Mouse (Mus musculus): Measurements from ENCODE around the gene Gm11084.
"Not testable (repeated sequence)": the region's sequence is repeated elsewhere in the genome, so short reads cannot be mapped to it uniquely, and the experiment has no call there.

The Gm11084 gene

GRCm38 (mm10) chr2:72994165-72994564 lies 7.6 kb upstream of the Gm11084 start:
- no peak for DNase-seq

DNA sequence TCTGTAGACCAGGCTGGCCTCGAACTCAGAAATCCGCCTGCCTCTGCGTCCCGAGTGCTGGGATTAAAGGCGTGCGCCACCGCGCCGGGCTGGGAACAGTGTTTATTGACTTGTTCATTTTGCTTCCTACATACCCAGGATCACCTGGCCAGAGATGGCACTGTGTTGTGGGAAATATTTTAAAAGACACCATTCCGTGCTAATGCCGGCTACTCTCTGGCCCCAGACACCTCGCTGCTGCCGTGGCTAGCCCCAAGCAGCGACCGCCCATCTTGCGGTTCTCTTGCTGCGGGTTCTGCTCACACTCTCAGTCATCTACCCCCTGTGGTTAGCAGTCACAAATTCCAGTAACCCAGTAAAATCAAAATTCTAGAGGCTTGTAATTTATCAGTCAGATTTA lies 6.0 kb upstream of the Gm11084 start:
- no peak for DNase-seq

GRCm38 (mm10) chr2:72988945-72989344 lies 2.4 kb upstream of the Gm11084 start:
- not testable (repeated sequence) for DNase-seq

DNA sequence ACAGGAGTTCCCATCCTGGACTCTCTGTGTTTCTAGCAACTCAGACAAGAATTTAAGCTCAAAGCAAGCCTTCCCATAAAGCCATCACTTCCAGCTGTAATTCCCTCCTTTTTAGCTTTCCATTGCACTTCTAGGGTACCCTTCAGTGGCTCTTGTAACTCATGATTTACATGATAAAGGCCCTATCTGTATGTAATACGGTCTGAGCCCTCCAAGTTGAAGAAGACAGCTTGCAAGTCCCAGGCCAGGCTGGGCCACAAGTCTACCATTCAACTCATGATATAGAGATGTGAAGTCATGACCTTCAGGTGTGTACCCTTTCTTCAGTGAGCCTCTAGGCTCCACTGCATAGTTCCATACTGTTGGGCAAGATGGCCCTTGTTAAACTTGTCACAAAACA lies 1.0 kb downstream of the Gm11084 start:
- DNase-seq, result no peak

GRCm38 (mm10) chr2:72984806-72985205 lies 1.7 kb downstream of the Gm11084 start:
- no peak for DNase-seq

DNA sequence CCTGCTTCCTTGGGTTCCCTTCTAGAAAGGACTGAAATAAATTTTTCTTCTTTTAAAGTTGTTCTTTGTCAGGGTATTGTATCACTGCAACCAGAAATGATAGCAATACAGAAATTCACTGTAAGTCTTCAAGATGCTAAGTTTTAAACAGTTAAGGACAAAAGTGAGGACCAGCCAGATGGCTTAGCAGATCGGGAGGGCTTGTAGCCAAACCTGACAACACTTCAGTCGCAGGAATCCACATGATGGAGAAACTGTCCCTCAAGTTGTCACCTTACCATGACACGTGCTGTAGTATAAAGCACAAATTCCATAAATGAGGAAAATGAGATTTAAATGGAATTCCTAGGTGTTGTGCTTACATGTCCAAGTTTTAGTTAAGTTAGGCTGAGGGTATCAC lies 3.3 kb downstream of the Gm11084 start:
- no peak for DNase-seq

DNA sequence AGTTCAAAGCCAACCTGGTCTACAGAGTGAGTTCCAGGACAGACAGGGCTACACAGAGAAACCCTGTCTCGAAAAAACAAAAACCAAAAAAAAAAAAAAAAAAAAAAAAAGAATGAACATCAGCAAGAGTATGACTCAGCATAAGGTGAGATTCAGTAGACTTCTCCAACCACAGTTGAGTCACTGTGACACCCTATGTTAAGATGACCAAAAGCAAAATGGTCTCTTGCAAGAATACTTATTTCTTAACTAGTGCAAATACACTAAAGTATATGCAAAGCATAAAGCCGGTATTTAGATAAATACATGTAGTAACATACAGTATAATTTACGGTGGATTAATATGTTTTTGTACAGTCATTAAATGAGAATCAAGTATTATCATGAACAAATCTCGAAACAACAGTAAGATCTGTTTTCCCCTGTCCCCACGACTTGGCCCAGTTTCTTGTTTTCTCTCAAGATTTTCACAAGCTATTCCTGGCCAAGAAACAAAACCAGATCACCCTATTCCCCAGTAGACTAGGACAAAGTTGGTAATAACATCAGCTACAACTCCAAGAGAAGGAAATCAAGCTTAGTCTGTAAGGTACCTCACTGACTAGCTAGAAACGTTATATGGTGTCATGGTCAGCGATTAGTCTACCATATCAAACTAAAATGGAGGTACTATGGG lies 4.3 kb downstream of the Gm11084 start:
- no peak for DNase-seq

DNA sequence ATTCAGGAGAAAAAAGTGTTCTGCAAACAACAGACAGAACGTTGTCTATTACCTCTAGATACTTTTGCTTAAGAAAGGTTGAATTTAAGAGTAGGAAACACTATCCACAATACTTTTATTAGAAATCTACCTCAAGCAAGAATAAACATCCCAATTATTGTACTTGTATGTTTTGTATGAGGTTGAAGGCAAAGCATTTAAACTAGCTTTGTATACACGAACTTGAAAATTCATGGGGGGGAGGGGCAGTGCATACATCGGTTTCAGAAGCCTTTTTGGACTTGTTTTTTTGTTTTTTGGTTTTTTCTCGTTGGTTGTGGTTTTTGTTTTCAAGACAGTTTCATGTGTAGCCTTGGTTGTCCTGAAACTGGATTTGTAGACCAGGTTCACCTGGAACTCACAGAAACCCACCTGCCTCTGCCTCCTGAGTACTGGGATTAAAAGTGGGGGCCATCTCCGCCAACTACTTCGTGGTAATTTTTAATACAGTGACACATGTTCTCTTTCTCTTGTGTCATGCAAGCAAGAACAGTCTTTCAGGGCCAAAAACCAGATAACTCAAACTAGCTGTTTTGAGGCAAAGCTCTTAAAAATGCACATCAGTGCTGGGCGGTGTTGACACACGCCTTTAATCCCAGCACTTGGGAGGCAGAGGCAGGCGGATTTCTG lies 4.9 kb downstream of the Gm11084 start:
- DNase-seq, result peak in 1 of 2 experiments; percentile 39

DNA sequence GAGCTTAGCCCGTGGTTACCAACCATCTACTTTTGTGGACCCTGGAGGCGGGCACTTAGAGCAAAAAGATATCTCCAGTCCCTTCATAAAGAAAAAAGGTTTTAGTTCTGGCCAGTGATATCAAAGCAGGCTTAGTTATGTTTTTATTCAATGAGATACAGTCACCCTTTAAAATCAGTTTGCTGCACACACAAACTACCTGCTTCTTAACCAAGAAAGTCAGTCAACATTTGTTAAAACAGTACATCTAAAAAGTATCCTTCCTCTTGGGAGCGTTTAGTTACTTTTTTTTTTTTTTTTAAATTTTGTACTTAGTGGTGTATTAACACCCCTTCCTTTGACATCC lies 5.5 kb downstream of the Gm11084 start:
- DNase-seq, result no peak

GRCm38 (mm10) chr2:72980337-72981074 lies 6.0 kb downstream of the Gm11084 start, which contains the start of gene Sp3:
Sp3 (minus strand) TSS chr2:72980446.
- peak; percentile 98 to 99 for DNase-seq

- peak; percentile 92 to 96 for DNase-seq
Observed at GRCm38 (mm10) chr2:72979659-72980071, 6.9 kb downstream of the Gm11084 start.

- peak; percentile 95 to 96 for DNase-seq
Observed at GRCm38 (mm10) chr2:72978901-72979658, 7.4 kb downstream of the Gm11084 start.

- DNase-seq, result peak; percentile 76 to 78
Observed at GRCm38 (mm10) chr2:72978473-72978872, 8.0 kb downstream of the Gm11084 start.

DNA sequence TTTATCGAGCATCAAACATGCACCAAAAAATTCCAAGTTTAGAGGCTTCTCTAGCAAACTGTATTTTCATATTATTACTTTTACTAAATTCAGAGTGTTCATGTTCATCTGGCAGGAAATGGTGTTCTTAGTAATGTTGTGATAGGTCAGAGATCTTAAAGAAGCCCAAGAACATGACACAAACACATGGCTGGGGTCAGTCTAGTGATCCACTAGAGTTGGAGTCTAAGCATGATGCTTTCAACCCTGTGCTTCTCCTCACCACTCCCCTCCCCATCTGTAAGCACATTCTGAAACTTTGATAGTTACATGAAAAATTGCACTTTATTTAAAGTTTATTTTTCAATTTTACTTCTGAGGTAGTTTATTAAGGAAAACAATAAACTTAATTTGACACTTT lies 9.2 kb downstream of the Gm11084 start:
- DNase-seq, result no peak

GRCm38 (mm10) chr2:72976036-72976435 lies 10.5 kb downstream of the Gm11084 start:
- no peak for DNase-seq

- no peak for DNase-seq
Observed at GRCm38 (mm10) chr2:72970831-72971230, 15.7 kb downstream of the Gm11084 start.

GRCm38 (mm10) chr2:72970302-72970701 lies 16.2 kb downstream of the Gm11084 start:
- DNase-seq, result peak in 1 of 2 experiments; percentile 15

DNA sequence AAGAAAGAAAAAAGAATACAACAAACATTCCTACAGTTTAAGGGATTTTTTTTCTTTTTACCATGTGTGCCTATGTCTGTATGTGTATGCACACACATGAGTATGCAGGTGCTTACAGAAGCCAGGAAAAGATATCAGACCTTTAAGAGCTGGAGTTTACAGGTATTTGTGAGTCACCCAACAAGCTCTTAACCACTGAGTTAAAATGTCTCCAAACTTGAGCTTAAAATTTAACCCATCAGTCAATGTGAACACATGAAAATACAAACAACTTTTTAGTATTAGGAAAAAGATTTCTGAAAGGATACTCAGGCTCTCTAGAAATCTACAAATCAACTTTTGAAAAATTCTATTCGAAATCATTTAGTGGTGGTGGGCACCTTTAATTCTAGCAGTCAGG lies 18.0 kb downstream of the Gm11084 start:
- DNase-seq, result no peak

GRCm38 (mm10) chr2:72965450-72965849 lies 21.1 kb downstream of the Gm11084 start:
- no peak for DNase-seq

- DNase-seq, result no peak
Observed at GRCm38 (mm10) chr2:72956415-72956814, 30.1 kb downstream of the Gm11084 start.

DNA sequence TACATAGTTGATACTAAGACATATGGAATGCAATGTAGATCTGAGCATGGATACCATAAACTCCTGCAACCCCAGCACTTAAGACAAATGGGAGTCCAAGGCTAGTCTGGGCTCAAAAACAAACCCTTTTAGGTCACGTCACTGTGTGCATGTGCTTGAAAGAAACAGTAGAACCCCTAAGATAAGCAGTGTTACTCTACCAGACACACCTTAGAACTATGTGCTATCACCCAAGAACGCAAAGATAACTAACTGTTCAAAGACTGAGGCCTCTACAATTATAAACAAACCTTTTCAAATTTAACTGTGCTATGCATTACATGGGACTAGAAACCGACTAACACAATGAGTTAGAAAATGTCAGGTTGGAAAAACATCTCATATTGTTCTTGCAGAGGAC lies 33.5 kb downstream of the Gm11084 start:
- DNase-seq, result no peak

- DNase-seq, result no peak
Observed at GRCm38 (mm10) chr2:72935937-72936336, 50.6 kb downstream of the Gm11084 start.

GRCm38 (mm10) chr2:72932186-72932585 lies 54.3 kb downstream of the Gm11084 start:
- DNase-seq, result no peak
